ENCODE assay signal across 8 mouse cellular contexts in genomic region chr11:75212876-75213275, GRCm38 (mm10). TPM values are rescaled to one million over a fixed set of nuclear protein-coding genes. Genes with fewer than 3 reads are reported as not detected.
A peak's percentile ranks its signal among the peaks of the same experiment; 100 is the strongest.
DNase-seq lines count a peak whose midpoint lies in the region; ATAC-seq and TF ChIP-seq lines count a peak whose summit lies in the region.
"Had no signal": no experiment of that assay in that cellular context is flagged by ENCODE, and none has a peak within 500 bp of the region (broad histone marks: within the 10 kb centered on the region; RNA-seq: fewer than 3 reads in every experiment).

No protein-coding gene starts in this region.

- H3K27me3 ChIP-seq in liver, adult 2 months (ENCODE audit: control insufficient read depth, insufficient read depth, low read length): no peaks in the 10 kb centered on the region
- peaks cover 23% of the 10 kb centered on the region for H3K27me3 ChIP-seq in heart, embryonic 13.5 days (replicated peaks)
- H3K27me3 ChIP-seq in kidney, embryonic 16.5 days (ENCODE audit: insufficient read depth, low read length): no peaks in the 10 kb centered on the region
- H3K27me3 ChIP-seq in small intestine, adult 2 months (ENCODE audit: control insufficient read depth, insufficient read depth, low read length): no peaks in the 10 kb centered on the region
- no peaks in the 10 kb centered on the region for H3K27me3 ChIP-seq in thymus, adult 2 months (ENCODE audit: control insufficient read depth, insufficient read depth, low read length)

- no peaks in the 10 kb centered on the region for H3K36me3 ChIP-seq in liver, adult 2 months (ENCODE audit: control insufficient read depth, insufficient read depth, low read length)
- H3K36me3 ChIP-seq in heart, embryonic 13.5 days: no peaks in the 10 kb centered on the region
- H3K36me3 ChIP-seq in kidney, embryonic 16.5 days (ENCODE audit: insufficient read depth, low read length): no peaks in the 10 kb centered on the region
- H3K36me3 ChIP-seq in small intestine, adult 2 months (ENCODE audit: control insufficient read depth, insufficient read depth, low read length): no peaks in the 10 kb centered on the region
- H3K36me3 ChIP-seq in thymus, adult 2 months (ENCODE audit: control insufficient read depth, insufficient read depth, low read length): no peaks in the 10 kb centered on the region
- H3K36me3 ChIP-seq: limb, embryonic 12.5 days had no signal

- no peak overlapping the region for H3K9ac ChIP-seq in liver, adult 2 months (ENCODE audit: low read depth, low read length)
- H3K9ac ChIP-seq in heart, embryonic 13.5 days: peak overlapping the region; percentile 75; the same call in 1 of the 2 replicates
- no peak overlapping the region for H3K9ac ChIP-seq in kidney, embryonic 16.5 days (replicated peaks; ENCODE audit: low read length)

- H3K4me3 ChIP-seq in liver, adult 2 months (ENCODE audit: insufficient read depth, low read depth, low read length): no peak overlapping the region
- H3K4me3 ChIP-seq in heart, embryonic 13.5 days: no peak overlapping the region
- no peak overlapping the region for H3K4me3 ChIP-seq in kidney, embryonic 16.5 days (ENCODE audit: low read length)
- no peak overlapping the region for H3K4me3 ChIP-seq in small intestine, adult 2 months (ENCODE audit: low read depth, low read length)
- no peak overlapping the region for H3K4me3 ChIP-seq in thymus, adult 2 months (ENCODE audit: control insufficient read depth, insufficient read depth, low read length)

- no peaks in the 10 kb centered on the region for H3K9me3 ChIP-seq in heart, embryonic 13.5 days
- H3K9me3 ChIP-seq in kidney, embryonic 16.5 days (ENCODE audit: low read length): no peaks in the 10 kb centered on the region
- H3K9me3 ChIP-seq: limb, embryonic 12.5 days had no signal

- H3K79me2 ChIP-seq in liver, adult 2 months (ENCODE audit: control insufficient read depth, insufficient read depth, low read length): peaks cover 19% of the 10 kb centered on the region; the same call in 1 of the 2 replicates

- DNase-seq in liver, adult 2 months (ENCODE audit: extremely low read depth, low read depth, low spot score): peak; percentile 85
- no peak for DNase-seq in liver
- no peak for DNase-seq in spleen, postnatal 10 days (ENCODE audit: low spot score in 2 of 2)
- no peak for DNase-seq in thymus, adult 2 months

- 9% methylated on average over 2 of the region's 3 CpGs for WGBS in liver, adult 2 months
- 42% methylated on average over 3 of the region's 3 CpGs for WGBS in heart, embryonic 13.5 days
- 53% methylated on average over 3 of the region's 3 CpGs for WGBS in kidney, embryonic 16.5 days
- 11% methylated on average over 3 of the region's 3 CpGs for WGBS in small intestine, adult 2 months
- WGBS in thymus, adult 2 months: 79% methylated on average over 3 of the region's 3 CpGs

- ATAC-seq in heart, embryonic 13.5 days (ENCODE audit: extremely low read depth, insufficient number of reproducible peaks, low FRiP score, low TSS enrichment): no peak
- no peak for ATAC-seq in kidney, embryonic 16.5 days (ENCODE audit: low FRiP score, low TSS enrichment)

- TF ChIP-seq POLR2A in liver, adult 2 months (IDR thresholded peaks at IDR 0.05; ENCODE audit: extremely low read depth, insufficient read depth, low read length): no peak
- no peak for TF ChIP-seq POLR2A in small intestine, adult 2 months (IDR thresholded peaks at IDR 0.05; ENCODE audit: low read depth, low read length)
- TF ChIP-seq POLR2A in thymus, adult 2 months (IDR thresholded peaks at IDR 0.05; ENCODE audit: control insufficient read depth, extremely low read depth, insufficient read depth, low read length, poor library complexity): no peak

- H3K4me1 ChIP-seq in liver, adult 2 months (ENCODE audit: control insufficient read depth, insufficient read depth, low read length): peaks cover 35% of the 10 kb centered on the region
- peaks cover 84% of the 10 kb centered on the region for H3K4me1 ChIP-seq in heart, embryonic 13.5 days
- H3K4me1 ChIP-seq in kidney, embryonic 16.5 days (ENCODE audit: insufficient read depth, low read length): peaks cover 41% of the 10 kb centered on the region
- H3K4me1 ChIP-seq in small intestine, adult 2 months (ENCODE audit: control insufficient read depth, insufficient read depth, insufficient read length, low read length): peaks cover 40% of the 10 kb centered on the region
- H3K4me1 ChIP-seq in thymus, adult 2 months (replicated peaks; ENCODE audit: control insufficient read depth, insufficient read depth, low read length): peaks cover 34% of the 10 kb centered on the region

- H3K4me2 ChIP-seq in heart, embryonic 13.5 days: peak overlapping the region; percentile 52
- no peak overlapping the region for H3K4me2 ChIP-seq in kidney, embryonic 16.5 days (replicated peaks; ENCODE audit: low read depth, low read length)

- peak overlapping the region; percentile 47 for H3K27ac ChIP-seq in liver, adult 2 months (replicated peaks; ENCODE audit: insufficient read depth, low read depth, low read length)
- peak overlapping the region; percentile 99 for H3K27ac ChIP-seq in heart, embryonic 13.5 days (replicated peaks)
- peak overlapping the region; percentile 86 for H3K27ac ChIP-seq in kidney, embryonic 16.5 days (ENCODE audit: low read length)
- H3K27ac ChIP-seq in small intestine, adult 2 months (ENCODE audit: insufficient read depth, low read depth, low read length): peak overlapping the region; percentile 84
- no peak overlapping the region for H3K27ac ChIP-seq in thymus, adult 2 months (ENCODE audit: control insufficient read depth, insufficient read depth, low read length)

- no peak for TF ChIP-seq CTCF in liver, adult 2 months (IDR thresholded peaks at IDR 0.05; ENCODE audit: low read depth, low read length)
- TF ChIP-seq CTCF in small intestine, adult 2 months (IDR thresholded peaks at IDR 0.05; ENCODE audit: extremely low read depth, insufficient read length, insufficient replicate concordance, low read depth, low read length): no peak
- TF ChIP-seq CTCF in thymus, adult 2 months (IDR thresholded peaks at IDR 0.05; ENCODE audit: borderline replicate concordance, control insufficient read depth, extremely low read depth, insufficient read depth, low read length, poor library complexity): no peak

RNA-seq across cellular contexts. Expression of gene Rtn4rl1, which starts 19.3 kb away (rescaled TPM):
- 1.3 and 2.4 TPM in 2 replicates for total RNA-seq in liver, adult 2 months (2014; rRNA removed)
- 9.5 and 10.0 TPM in 2 replicates for polyA plus RNA-seq in liver, adult 2 months (2012; rRNA removed)
- polyA plus RNA-seq in heart, embryonic 13.5 days (2015; fragmentation: Nextera tagmentation; extraction: Ambion mirVana): 10.2 and 12.4 TPM in 2 replicates
- 3.8 and 5.0 TPM in 2 replicates for polyA plus RNA-seq in kidney, embryonic 16.5 days (2015; fragmentation: Nextera tagmentation; extraction: Ambion mirVana)
- 8.6 and 11.8 TPM in 2 replicates for polyA plus RNA-seq in small intestine, adult 2 months (2012; rRNA removed)
- polyA plus RNA-seq in thymus, adult 2 months (2012; rRNA removed): 15.3 and 15.5 TPM in 2 replicates

RNA-seq across cellular contexts. Expression of gene Dph1, which starts 21.8 kb away (rescaled TPM):
- total RNA-seq in liver, adult 2 months (2014; rRNA removed): 11.3 and 14.2 TPM in 2 replicates
- polyA plus RNA-seq in liver, adult 2 months (2012; rRNA removed): 49.1 and 53.5 TPM in 2 replicates
- 19.3 and 21.3 TPM in 2 replicates for polyA plus RNA-seq in heart, embryonic 13.5 days (2015; fragmentation: Nextera tagmentation; extraction: Ambion mirVana)
- 28.2 and 28.4 TPM in 2 replicates for polyA plus RNA-seq in kidney, embryonic 16.5 days (2015; fragmentation: Nextera tagmentation; extraction: Ambion mirVana)
- 9.9 and 13.7 TPM in 2 replicates for polyA plus RNA-seq in small intestine, adult 2 months (2012; rRNA removed)
- 28.3 and 33.8 TPM in 2 replicates for polyA plus RNA-seq in thymus, adult 2 months (2012; rRNA removed)

RNA-seq across cellular contexts. Expression of gene Ovca2, which starts 34.2 kb away (rescaled TPM):
- total RNA-seq in liver, adult 2 months (2014; rRNA removed): 6.7 and 6.9 TPM in 2 replicates
- 5.7 and 8.0 TPM in 2 replicates for polyA plus RNA-seq in liver, adult 2 months (2012; rRNA removed)
- polyA plus RNA-seq in heart, embryonic 13.5 days (2015; fragmentation: Nextera tagmentation; extraction: Ambion mirVana): 15.2 and 16.4 TPM in 2 replicates
- 26.1 and 26.9 TPM in 2 replicates for polyA plus RNA-seq in kidney, embryonic 16.5 days (2015; fragmentation: Nextera tagmentation; extraction: Ambion mirVana)
- 12.8 and 14.2 TPM in 2 replicates for polyA plus RNA-seq in small intestine, adult 2 months (2012; rRNA removed)
- polyA plus RNA-seq in thymus, adult 2 months (2012; rRNA removed): 37.6 and 48.9 TPM in 2 replicates

RNA-seq across cellular contexts. Expression of gene Hic1, which starts 43.6 kb away (rescaled TPM):
- total RNA-seq in liver, adult 2 months (2014; rRNA removed): 1.1 and 1.8 TPM in 2 replicates
- 3.8 and 4.3 TPM in 2 replicates for polyA plus RNA-seq in liver, adult 2 months (2012; rRNA removed)
- 9.4 and 9.5 TPM in 2 replicates for polyA plus RNA-seq in heart, embryonic 13.5 days (2015; fragmentation: Nextera tagmentation; extraction: Ambion mirVana)
- polyA plus RNA-seq in kidney, embryonic 16.5 days (2015; fragmentation: Nextera tagmentation; extraction: Ambion mirVana): 16.1 and 16.2 TPM in 2 replicates
- polyA plus RNA-seq in small intestine, adult 2 months (2012; rRNA removed): 22.9 and 29.6 TPM in 2 replicates
- polyA plus RNA-seq in thymus, adult 2 months (2012; rRNA removed): 10.6 and 14.1 TPM in 2 replicates
